Mouse (Mus musculus) neural tube, embryonic 14.5 days (tissue): ENCODE measurements around the gene Defa36. TPM values are rescaled to one million over a fixed set of nuclear protein-coding genes. Genes with fewer than 3 reads are reported as not detected.
"Not testable (repeated sequence)": the region's sequence is repeated elsewhere in the genome, so short reads cannot be mapped to it uniquely, and the experiment has no call there.

Experiments
- ATAC-seq: fragments of 200-750 bp; cut with Nextera tagmentation; 2 replicates; pipeline ENCODE4 v1.8.0; 2017; ENCODE audit warnings: low read depth, mild to moderate bottlenecking, moderate TSS enrichment, moderate library complexity
- H3K27ac ChIP-seq: fragments of 300-500 bp; sonication (generic); 2 replicates; pipeline ENCODE4 v1.5.1; 2014; ENCODE audit warnings: low read depth, mild to moderate bottlenecking, control low read depth, low read length, moderate library complexity, mixed read lengths
- H3K27me3 ChIP-seq: fragments of 300-500 bp; sonication (generic); 2 replicates; pipeline ENCODE4 v1.6.1; 2014; ENCODE audit warnings: low read length; ENCODE audit not compliant: control insufficient read depth, insufficient read depth
- H3K36me3 ChIP-seq: fragments of 300-500 bp; sonication (generic); 2 replicates; pipeline ENCODE4 v1.6.1; 2014; ENCODE audit warnings: low read length, mixed read lengths; ENCODE audit not compliant: control insufficient read depth, insufficient read depth
- H3K4me1 ChIP-seq: fragments of 300-500 bp; sonication (generic); 2 replicates; pipeline ENCODE4 v1.6.1; 2014; ENCODE audit warnings: low read length; ENCODE audit not compliant: control insufficient read depth, insufficient read depth
- H3K4me2 ChIP-seq: fragments of 300-500 bp; sonication (generic); 2 replicates; pipeline ENCODE4 v1.6.1; 2014; ENCODE audit warnings: mild to moderate bottlenecking, low read depth, low read length, control low read depth
- H3K4me3 ChIP-seq: fragments of 300-500 bp; sonication (generic); 2 replicates; pipeline ENCODE4 v1.5.1; 2014; ENCODE audit warnings: low read depth, low read length, control low read depth, mixed read lengths
- H3K9ac ChIP-seq: fragments of 300-500 bp; sonication (generic); replicated peaks from 2 replicates; pipeline ENCODE4 v1.6.1; 2014; ENCODE audit warnings: low read depth, mild to moderate bottlenecking, control low read depth, low read length, mixed read lengths
- H3K9me3 ChIP-seq: fragments of 300-500 bp; sonication (generic); 2 replicates; pipeline ENCODE4 v1.6.1; 2016; ENCODE audit warnings: low read length; ENCODE audit not compliant: control insufficient read depth
- WGBS: fragments of 180-500 bp; shearing (Covaris S2); extraction: QIAGEN DNeasy Blood & Tissue Kit; methylation state at CpG from one replicate; pipeline ENCODE4 v1.1.7; 2014; 5-methylcytosine and 5-hydroxymethylcytosine counted together
- polyA plus RNA-seq: library from polyadenylated mRNA; unstranded; fragments of >200 nt; fragmentation: Nextera tagmentation; extraction: Ambion mirVana; gene quantifications from 2 replicates; pipeline ENCODE4 v1.2.1, GENCODE M21; 2014

The Defa36 gene
- polyA plus RNA-seq = not detected in 2 replicates

GRCm38 (mm10) chr8:21427111-21427510, at the start of gene Defa36:
Gene Defa36, plus strand, starts transcription at chr8:21427411.
- H3K4me3 ChIP-seq, H3K9ac ChIP-seq, H3K27me3 ChIP-seq, H3K4me1 ChIP-seq, H3K36me3 ChIP-seq, H3K4me2 ChIP-seq, H3K9me3 ChIP-seq, ATAC-seq, H3K27ac ChIP-seq: not testable (repeated sequence)
- no CpG with 5 or more reads among the region's 1 CpGs for WGBS

- H3K27me3 ChIP-seq, H3K27ac ChIP-seq, H3K9ac ChIP-seq, H3K36me3 ChIP-seq, ATAC-seq, H3K9me3 ChIP-seq, H3K4me2 ChIP-seq, H3K4me1 ChIP-seq, H3K4me3 ChIP-seq: not testable (repeated sequence)
- WGBS = no CpG with 5 or more reads among the region's 2 CpGs
Measured at GRCm38 (mm10) chr8:21378215-21378614, 49.0 kb upstream of the Defa36 start, which contains the start of gene Defa2. Gene Defa2, plus strand, starts transcription at chr8:21378515.

GRCm38 (mm10) chr8:21391511-21391910, 35.7 kb upstream of the Defa36 start, which contains the start of gene Defa33:
Gene Defa33, plus strand, starts transcription at chr8:21391811.
- ATAC-seq, H3K9me3 ChIP-seq, H3K4me1 ChIP-seq, H3K27ac ChIP-seq, H3K4me3 ChIP-seq, H3K27me3 ChIP-seq, H3K4me2 ChIP-seq, H3K9ac ChIP-seq, H3K36me3 ChIP-seq: not testable (repeated sequence)
- WGBS = no CpG with 5 or more reads among the region's 2 CpGs

- H3K27ac ChIP-seq, H3K27me3 ChIP-seq, H3K9ac ChIP-seq, H3K36me3 ChIP-seq, ATAC-seq, H3K4me3 ChIP-seq, H3K4me2 ChIP-seq, H3K4me1 ChIP-seq, H3K9me3 ChIP-seq: not testable (repeated sequence)
- no CpG with 5 or more reads among the region's 1 CpGs for WGBS
Measured at GRCm38 (mm10) chr8:21456460-21456859, 29.2 kb downstream of the Defa36 start, which contains the start of gene Gm7849. Gene Gm7849, minus strand, starts transcription at chr8:21456560.

Other genes starting within 250 kb of the Defa36 start
- not detected in 2 replicates for gene Defa31, start 235.8 kb upstream of the Defa36 start, polyA plus RNA-seq
- gene Gm15293, start 225.8 kb upstream of the Defa36 start, polyA plus RNA-seq = not detected in 2 replicates
- not detected in 2 replicates for gene Gm15292, start 177.7 kb upstream of the Defa36 start, polyA plus RNA-seq
- gene Defa27, start 111.9 kb upstream of the Defa36 start, polyA plus RNA-seq = not detected in 2 replicates
- gene Defa29, start 100.4 kb upstream of the Defa36 start, polyA plus RNA-seq = not detected in 2 replicates
- gene Defa2, start 48.9 kb upstream of the Defa36 start, polyA plus RNA-seq = not detected in 2 replicates
- not detected in 2 replicates for gene Defa33, start 35.6 kb upstream of the Defa36 start, polyA plus RNA-seq
- not detected in 2 replicates for gene Gm7849, start 29.1 kb downstream of the Defa36 start, polyA plus RNA-seq
- not detected in 2 replicates for gene Defa20, start 81.8 kb downstream of the Defa36 start, polyA plus RNA-seq
- gene Defa32, start 101.6 kb downstream of the Defa36 start, polyA plus RNA-seq = not detected in 2 replicates
- not detected in 2 replicates for gene Defa37, start 138.0 kb downstream of the Defa36 start, polyA plus RNA-seq
- gene Defa28, start 155.6 kb downstream of the Defa36 start, polyA plus RNA-seq = not detected in 2 replicates
- gene Gm7861, start 167.1 kb downstream of the Defa36 start, polyA plus RNA-seq = not detected in 2 replicates
- gene Defa26, start 190.8 kb downstream of the Defa36 start, polyA plus RNA-seq = not detected in 2 replicates
- not detected in 2 replicates for gene Defa17, start 228.4 kb downstream of the Defa36 start, polyA plus RNA-seq
- gene Defa34, start 238.4 kb downstream of the Defa36 start, polyA plus RNA-seq = not detected in 2 replicates